Mouse (Mus musculus): ENCODE data around the gene Psmd8.
"Not testable (repeated sequence)": the region's sequence is repeated elsewhere in the genome, so short reads cannot be mapped to it uniquely, and the experiment has no call there.

Gene Psmd8

GRCm38 (mm10) chr7:29170755-29171561 lies 9.5 kb downstream of the Psmd8 start:
- no peak for DNase-seq (ENCODE audit: low read depth, low spot score)

GRCm38 (mm10) chr7:29170066-29170754 lies 10.3 kb downstream of the Psmd8 start, which contains the start of the genes Ggn and Spred3:
Ggn (plus strand) TSS chr7:29170210.
Spred3 (minus strand) TSS chr7:29170411.
- peak; percentile 80 for DNase-seq (ENCODE audit: low read depth, low spot score)

GRCm38 (mm10) chr7:29169231-29170065 lies 11.1 kb downstream of the Psmd8 start:
- DNase-seq (ENCODE audit: low read depth, low spot score), result peak; percentile 93

- DNase-seq (ENCODE audit: low read depth, low spot score), result peak; percentile 67
Observed at GRCm38 (mm10) chr7:29168791-29169230, 11.7 kb downstream of the Psmd8 start.

GRCm38 (mm10) chr7:29168121-29168695 lies 12.3 kb downstream of the Psmd8 start:
- peak; percentile 69 for DNase-seq (ENCODE audit: low read depth, low spot score)

GRCm38 (mm10) chr7:29167656-29168055 lies 12.8 kb downstream of the Psmd8 start:
- DNase-seq (ENCODE audit: low read depth, low spot score), result no peak

- DNase-seq (ENCODE audit: low read depth, low spot score), result peak; percentile 98
Observed at GRCm38 (mm10) chr7:29162750-29163525, 17.6 kb downstream of the Psmd8 start.

GRCm38 (mm10) chr7:29162294-29162693 lies 18.2 kb downstream of the Psmd8 start:
- no peak for DNase-seq (ENCODE audit: low read depth, low spot score)

GRCm38 (mm10) chr7:29158264-29158663 lies 22.2 kb downstream of the Psmd8 start:
- peak; percentile 99 for DNase-seq (ENCODE audit: low read depth, low spot score)

- DNase-seq (ENCODE audit: low read depth, low spot score), result peak; percentile 88
Observed at GRCm38 (mm10) chr7:29155838-29156782, 24.4 kb downstream of the Psmd8 start, which contains the start of gene Fam98c. Fam98c (minus strand) TSS chr7:29156234.

- peak; percentile 91 for DNase-seq (ENCODE audit: low read depth, low spot score)
Observed at GRCm38 (mm10) chr7:29155196-29155837, 25.2 kb downstream of the Psmd8 start.

- peak; percentile 78 for DNase-seq (ENCODE audit: low read depth, low spot score)
Observed at GRCm38 (mm10) chr7:29154018-29154720, 26.3 kb downstream of the Psmd8 start.

GRCm38 (mm10) chr7:29151486-29151885 lies 29.0 kb downstream of the Psmd8 start:
- no peak for DNase-seq (ENCODE audit: low read depth, low spot score)

- DNase-seq (ENCODE audit: low read depth, low spot score), result no peak
Observed at GRCm38 (mm10) chr7:29148771-29149170, 31.7 kb downstream of the Psmd8 start.

GRCm38 (mm10) chr7:29146625-29147367 lies 33.7 kb downstream of the Psmd8 start:
- no peak for DNase-seq (ENCODE audit: low read depth, low spot score)

- no peak for DNase-seq (ENCODE audit: low read depth, low spot score)
Observed at GRCm38 (mm10) chr7:29144006-29144405, 36.5 kb downstream of the Psmd8 start.

- no peak for DNase-seq (ENCODE audit: low read depth, low spot score)
Observed at GRCm38 (mm10) chr7:29141416-29141815, 39.1 kb downstream of the Psmd8 start.

- not testable (repeated sequence) for DNase-seq (ENCODE audit: low read depth, low spot score)
Observed at GRCm38 (mm10) chr7:29139237-29139636, 41.3 kb downstream of the Psmd8 start.

Measured in ES-CJ7 (cell line).